Mouse (Mus musculus) E14TG2a.4 (cell line): Measurements from ENCODE around the gene Hspa2.

Source experiments
- H3K27me3 ChIP-seq: 2 replicates; pipeline ENCODE4 v1.6.1; 2014; ENCODE audit warnings: low read length, control low read depth; ENCODE audit not compliant: insufficient read depth
- H3K36me3 ChIP-seq: 2 replicates; pipeline ENCODE4 v1.6.1; 2014; ENCODE audit warnings: low read length, control low read depth; ENCODE audit not compliant: insufficient read depth
- H3K4me1 ChIP-seq: replicated peaks from 2 replicates; pipeline ENCODE4 v1.6.1; 2014; ENCODE audit warnings: low read depth, low read length, control low read depth
- H3K4me3 ChIP-seq: replicated peaks from 2 replicates; pipeline ENCODE4 v1.5.1; 2014; ENCODE audit warnings: mild to moderate bottlenecking, low read length
- H3K9me3 ChIP-seq: 2 replicates; pipeline ENCODE4 v1.6.1; 2014; ENCODE audit warnings: low read length, control low read depth
- CTCF ChIP-seq: conservative IDR thresholded peaks from 2 replicates; pipeline ENCODE4 v1.5.1; 2014; ENCODE audit warnings: low read length
- NANOG ChIP-seq: IDR thresholded peaks from 2 replicates; pipeline ENCODE4 v1.6.1; 2014; ENCODE audit warnings: borderline replicate concordance, low read length, mixed read lengths
- POU5F1 ChIP-seq: IDR thresholded peaks from 2 replicates; pipeline ENCODE4 v1.6.1; 2014; ENCODE audit warnings: low read length, borderline replicate concordance

The Hspa2 gene

GRCm38 (mm10) chr12:76376649-76377048 lies 27.3 kb upstream of the Hspa2 start:
- TF ChIP-seq CTCF (peak; percentile 62), POU5F1 (no peak)
- Histone ChIP-seq H3K36me3 (peaks cover 3% of the 10 kb centered on the region; the same call in 1 of the 2 replicates), H3K4me3 (peak overlapping the region; percentile 18; the same call in 1 of the 2 replicates), H3K27me3 (no peaks in the 10 kb centered on the region), H3K4me1 (peaks cover 95% of the 10 kb centered on the region), H3K9me3 (no peaks in the 10 kb centered on the region)

GRCm38 (mm10) chr12:76377059-76377458 lies 26.9 kb upstream of the Hspa2 start:
- Histone ChIP-seq H3K9me3 (no peaks in the 10 kb centered on the region), H3K4me3 (peak overlapping the region; percentile 18; the same call in 1 of the 2 replicates)
- TF ChIP-seq CTCF (no peak), NANOG (no peak), POU5F1 (no peak)

GRCm38 (mm10) chr12:76377726-76378125 lies 26.2 kb upstream of the Hspa2 start:
- TF ChIP-seq POU5F1 (no peak), CTCF (no peak), NANOG (no peak)
- Histone ChIP-seq H3K4me1 (peaks cover 88% of the 10 kb centered on the region), H3K27me3 (no peaks in the 10 kb centered on the region), H3K4me3 (peak overlapping the region; percentile 18; the same call in 1 of the 2 replicates), H3K36me3 (peaks cover 5% of the 10 kb centered on the region; the same call in 1 of the 2 replicates), H3K9me3 (no peaks in the 10 kb centered on the region)

More at GRCm38 (mm10) chr12:76377059-76377458, 26.9 kb upstream of the Hspa2 start:
- peaks cover 93% of the 10 kb centered on the region for H3K4me1 ChIP-seq
- peaks cover 5% of the 10 kb centered on the region; the same call in 1 of the 2 replicates for H3K36me3 ChIP-seq
- no peaks in the 10 kb centered on the region for H3K27me3 ChIP-seq

- peaks cover 5% of the 10 kb centered on the region; the same call in 1 of the 2 replicates for H3K36me3 ChIP-seq
- no peak overlapping the region for H3K4me3 ChIP-seq
- no peak for TF ChIP-seq CTCF
- TF ChIP-seq NANOG: no peak
- TF ChIP-seq POU5F1: no peak
- H3K9me3 ChIP-seq: no peaks in the 10 kb centered on the region
- peaks cover 88% of the 10 kb centered on the region for H3K4me1 ChIP-seq
- H3K27me3 ChIP-seq: no peaks in the 10 kb centered on the region
Measured at GRCm38 (mm10) chr12:76378556-76378955, 25.4 kb upstream of the Hspa2 start.

- Histone ChIP-seq H3K4me1 (peaks cover 91% of the 10 kb centered on the region), H3K27me3 (no peaks in the 10 kb centered on the region), H3K4me3 (no peak overlapping the region; the same call in 1 of the 2 replicates), H3K9me3 (no peaks in the 10 kb centered on the region), H3K36me3 (peaks cover 6% of the 10 kb centered on the region)
- TF ChIP-seq POU5F1 (no peak), NANOG (no peak), CTCF (no peak)
Measured at GRCm38 (mm10) chr12:76380151-76380550, 23.8 kb upstream of the Hspa2 start.

GRCm38 (mm10) chr12:76385342-76385741 lies 18.6 kb upstream of the Hspa2 start:
- no peaks in the 10 kb centered on the region for H3K9me3 ChIP-seq
- H3K36me3 ChIP-seq: peaks cover 42% of the 10 kb centered on the region
- TF ChIP-seq CTCF: no peak
- no peak for TF ChIP-seq POU5F1
- no peak for TF ChIP-seq NANOG
- H3K4me1 ChIP-seq: peaks cover 50% of the 10 kb centered on the region
- no peaks in the 10 kb centered on the region for H3K27me3 ChIP-seq
- H3K4me3 ChIP-seq: no peak overlapping the region

GRCm38 (mm10) chr12:76388794-76389193 lies 15.2 kb upstream of the Hspa2 start:
- Histone ChIP-seq H3K27me3 (no peaks in the 10 kb centered on the region), H3K36me3 (peaks cover 39% of the 10 kb centered on the region), H3K9me3 (no peaks in the 10 kb centered on the region), H3K4me1 (peaks cover 24% of the 10 kb centered on the region), H3K4me3 (no peak overlapping the region)
- TF ChIP-seq POU5F1: no peak
- TF ChIP-seq NANOG: no peak
- TF ChIP-seq CTCF: no peak

- no peak overlapping the region for H3K4me3 ChIP-seq
- H3K9me3 ChIP-seq: no peaks in the 10 kb centered on the region
- H3K4me1 ChIP-seq: peaks cover 6% of the 10 kb centered on the region
- no peaks in the 10 kb centered on the region for H3K27me3 ChIP-seq
- H3K36me3 ChIP-seq: peaks cover 22% of the 10 kb centered on the region
- TF ChIP-seq NANOG: no peak
- TF ChIP-seq CTCF: no peak; the same call in 1 of the 2 replicates
- TF ChIP-seq POU5F1: no peak
Measured at GRCm38 (mm10) chr12:76391595-76392271, 12.2 kb upstream of the Hspa2 start.

- Histone ChIP-seq H3K4me1 (peaks cover 6% of the 10 kb centered on the region), H3K36me3 (peaks cover 16% of the 10 kb centered on the region), H3K4me3 (no peak overlapping the region), H3K27me3 (no peaks in the 10 kb centered on the region), H3K9me3 (no peaks in the 10 kb centered on the region)
- TF ChIP-seq NANOG: no peak
- TF ChIP-seq POU5F1: no peak
- no peak for TF ChIP-seq CTCF
Measured at GRCm38 (mm10) chr12:76392979-76393378, 11.0 kb upstream of the Hspa2 start.
